Mouse (Mus musculus) midbrain, embryonic 12.5 days (tissue): ENCODE results near the gene Pik3c2b. TPM values are rescaled to one million over a fixed set of nuclear protein-coding genes. Genes with fewer than 3 reads are reported as not detected.

Source experiments
- ATAC-seq: fragments of 200-750 bp; cut with Nextera tagmentation; 2 replicates; pipeline ENCODE4 v1.8.0; 2017; ENCODE audit warnings: low read depth, moderate TSS enrichment, moderate library complexity; ENCODE audit not compliant: low FRiP score
- H3K27ac ChIP-seq: fragments of 300-500 bp; sonication (generic); replicated peaks from 2 replicates; pipeline ENCODE4 v1.5.1; 2016; ENCODE audit warnings: mild to moderate bottlenecking
- H3K27me3 ChIP-seq: fragments of 300-500 bp; sonication (generic); 2 replicates; pipeline ENCODE4 v1.6.1; 2016; ENCODE audit warnings: mild to moderate bottlenecking
- H3K36me3 ChIP-seq: fragments of 300-500 bp; sonication (generic); 2 replicates; pipeline ENCODE4 v1.6.1; 2016
- H3K4me1 ChIP-seq: fragments of 300-500 bp; sonication (generic); 2 replicates; pipeline ENCODE4 v1.6.1; 2016
- H3K4me2 ChIP-seq: fragments of 300-500 bp; sonication (generic); replicated peaks from 2 replicates; pipeline ENCODE4 v1.6.1; 2016; ENCODE audit warnings: mild to moderate bottlenecking, moderate library complexity
- H3K4me3 ChIP-seq: fragments of 300-500 bp; sonication (generic); 2 replicates; pipeline ENCODE4 v1.5.1; 2016; ENCODE audit warnings: mild to moderate bottlenecking
- H3K9ac ChIP-seq: fragments of 300-500 bp; sonication (generic); replicated peaks from 2 replicates; pipeline ENCODE4 v1.6.1; 2016; ENCODE audit warnings: mild to moderate bottlenecking, moderate library complexity
- H3K9me3 ChIP-seq: fragments of 300-500 bp; sonication (generic); 2 replicates; pipeline ENCODE4 v1.6.1; 2016; ENCODE audit warnings: mild to moderate bottlenecking
- WGBS: fragments of 180-500 bp; shearing (Covaris S2); methylation state at CpG from one replicate; pipeline ENCODE4 v1.1.7; 2016; 5-methylcytosine and 5-hydroxymethylcytosine counted together
- polyA plus RNA-seq: library from polyadenylated mRNA; unstranded; fragments of >200 nt; fragmentation: Nextera tagmentation; extraction: Ambion mirVana; gene quantifications from 2 replicates; pipeline ENCODE4 v1.2.1, GENCODE M21; 2016

Pik3c2b gene
- polyA plus RNA-seq, 1 experiment from 2014 or later = 21.3 TPM

- Histone ChIP-seq H3K36me3 (peaks cover 81% of the 10 kb centered on the region), H3K27me3 (no peaks in the 10 kb centered on the region), H3K4me3 (no peak overlapping the region), H3K4me1 (peaks cover 15% of the 10 kb centered on the region), H3K9me3 (no peaks in the 10 kb centered on the region), H3K4me2 (no peak overlapping the region), H3K27ac (peak overlapping the region; percentile 25), H3K9ac (no peak overlapping the region)
- WGBS = 44% methylated on average over 7 of the region's 7 CpGs
- ATAC-seq = peak; percentile 82
These were observed 41.9 kb downstream of the Pik3c2b start for GRCm38 (mm10) chr1:133087206-133087905.

GRCm38 (mm10) chr1:133088196-133088595 is 42.7 kb downstream of the Pik3c2b start:
- peaks cover 81% of the 10 kb centered on the region for H3K36me3 ChIP-seq
- H3K4me3 ChIP-seq = no peak overlapping the region
- H3K27ac ChIP-seq = no peak overlapping the region
- WGBS = 87% methylated on average over 10 of the region's 10 CpGs
- H3K9me3 ChIP-seq = no peaks in the 10 kb centered on the region
- no peak for ATAC-seq
- no peak overlapping the region for H3K9ac ChIP-seq
- H3K27me3 ChIP-seq = no peaks in the 10 kb centered on the region
- H3K4me1 ChIP-seq = peaks cover 15% of the 10 kb centered on the region
- no peak overlapping the region for H3K4me2 ChIP-seq

- no peak overlapping the region for H3K9ac ChIP-seq
- 85% methylated on average over 4 of the region's 4 CpGs for WGBS
- peaks cover 82% of the 10 kb centered on the region for H3K36me3 ChIP-seq
- H3K4me2 ChIP-seq = no peak overlapping the region
- H3K4me3 ChIP-seq = no peak overlapping the region
- H3K9me3 ChIP-seq = no peaks in the 10 kb centered on the region
- H3K27me3 ChIP-seq = no peaks in the 10 kb centered on the region
- no peak overlapping the region for H3K27ac ChIP-seq
- ATAC-seq = no peak
- peaks cover 9% of the 10 kb centered on the region for H3K4me1 ChIP-seq
These were observed 43.9 kb downstream of the Pik3c2b start for GRCm38 (mm10) chr1:133089415-133089814.

- peaks cover 8% of the 10 kb centered on the region for H3K4me1 ChIP-seq
- H3K27ac ChIP-seq = no peak overlapping the region
- 87% methylated on average over 6 of the region's 6 CpGs for WGBS
- H3K4me3 ChIP-seq = no peak overlapping the region
- H3K9me3 ChIP-seq = no peaks in the 10 kb centered on the region
- no peak for ATAC-seq
- H3K36me3 ChIP-seq = peaks cover 82% of the 10 kb centered on the region
- H3K27me3 ChIP-seq = no peaks in the 10 kb centered on the region
- H3K4me2 ChIP-seq = no peak overlapping the region
- no peak overlapping the region for H3K9ac ChIP-seq
These were observed 45.2 kb downstream of the Pik3c2b start for GRCm38 (mm10) chr1:133090641-133091040.

DNA sequence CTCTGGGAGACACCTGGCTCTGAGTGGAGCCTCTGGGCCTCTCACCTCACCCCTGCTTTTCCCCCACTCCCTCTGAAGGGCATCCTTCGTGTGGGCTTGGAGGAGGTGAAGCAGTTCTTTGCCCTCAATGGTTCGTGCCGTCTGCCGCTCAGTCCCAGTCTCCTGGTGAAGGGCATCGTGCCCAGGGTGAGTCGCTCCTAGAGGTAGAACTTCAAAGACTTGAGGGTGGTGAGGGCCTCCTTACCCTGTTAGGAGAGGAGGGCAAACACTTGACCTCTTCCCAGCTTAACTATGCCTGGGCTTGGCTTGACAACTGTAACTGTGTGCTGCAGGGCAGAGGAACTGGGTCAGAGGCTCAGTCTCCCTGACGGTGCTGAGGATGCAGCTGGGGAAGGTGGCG is 46.0 kb downstream of the Pik3c2b start:
- Histone ChIP-seq H3K27me3 (no peaks in the 10 kb centered on the region), H3K9me3 (no peaks in the 10 kb centered on the region), H3K9ac (no peak overlapping the region), H3K4me3 (no peak overlapping the region), H3K36me3 (peaks cover 87% of the 10 kb centered on the region), H3K4me1 (peaks cover 8% of the 10 kb centered on the region), H3K4me2 (no peak overlapping the region), H3K27ac (no peak overlapping the region)
- ATAC-seq = no peak
- 90% methylated on average over 8 of the region's 8 CpGs for WGBS

- Histone ChIP-seq H3K4me2 (no peak overlapping the region), H3K27ac (no peak overlapping the region), H3K4me3 (no peak overlapping the region), H3K27me3 (no peaks in the 10 kb centered on the region), H3K9ac (no peak overlapping the region), H3K4me1 (no peaks in the 10 kb centered on the region), H3K9me3 (no peaks in the 10 kb centered on the region), H3K36me3 (peaks cover 96% of the 10 kb centered on the region)
- ATAC-seq = no peak
- WGBS = 86% methylated on average over 7 of the region's 7 CpGs
These were observed 48.3 kb downstream of the Pik3c2b start for GRCm38 (mm10) chr1:133093719-133094118.

DNA sequence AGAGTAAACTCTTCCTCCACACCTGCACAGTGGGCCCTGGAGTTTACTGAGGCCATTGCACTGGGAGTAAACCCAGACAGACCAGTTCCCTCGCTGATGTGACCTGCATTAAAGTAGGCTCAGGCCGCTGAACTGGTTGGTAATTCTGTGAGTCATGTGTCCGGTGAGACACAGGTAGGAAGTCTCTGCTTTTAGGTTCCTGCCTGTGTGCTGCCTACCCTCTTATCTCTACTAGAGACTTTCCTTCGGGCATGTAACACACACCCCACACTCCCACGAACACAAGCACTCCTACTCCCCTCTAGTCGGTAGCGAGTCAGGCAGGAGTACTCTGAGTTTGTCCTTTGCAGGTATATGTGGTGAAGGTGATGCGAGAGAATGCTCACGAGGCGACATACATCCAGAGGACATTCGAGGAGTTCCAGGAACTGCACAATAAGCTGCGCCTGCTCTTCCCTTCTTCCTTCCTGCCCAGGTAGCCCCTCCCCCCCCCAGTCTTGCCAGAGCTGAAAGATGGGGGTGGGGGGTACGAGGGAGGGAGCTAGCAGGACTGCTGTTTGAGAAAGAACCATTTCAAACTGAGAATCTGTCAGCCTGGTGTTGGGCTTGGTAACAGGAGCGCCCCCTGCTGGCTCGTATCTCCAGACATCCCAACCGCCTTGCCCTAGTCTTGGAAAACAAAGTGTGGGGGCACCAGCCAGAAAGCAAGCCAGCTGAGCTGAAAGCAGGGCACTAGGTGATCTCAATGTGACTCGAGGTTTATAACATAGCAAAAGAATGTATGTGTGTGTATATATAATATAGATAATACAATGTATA is 55.7 kb downstream of the Pik3c2b start:
- Histone ChIP-seq H3K36me3 (peaks cover 95% of the 10 kb centered on the region), H3K9me3 (no peaks in the 10 kb centered on the region), H3K4me3 (no peak overlapping the region), H3K27ac (no peak overlapping the region), H3K4me2 (no peak overlapping the region), H3K9ac (no peak overlapping the region), H3K4me1 (peaks cover 3% of the 10 kb centered on the region; the same call in 1 of the 2 replicates), H3K27me3 (no peaks in the 10 kb centered on the region)
- ATAC-seq = 0 out of 2 replicates have a peak, but pooled peaks have one; percentile 34
- WGBS = 43% methylated on average over 17 of the region's 17 CpGs

DNA sequence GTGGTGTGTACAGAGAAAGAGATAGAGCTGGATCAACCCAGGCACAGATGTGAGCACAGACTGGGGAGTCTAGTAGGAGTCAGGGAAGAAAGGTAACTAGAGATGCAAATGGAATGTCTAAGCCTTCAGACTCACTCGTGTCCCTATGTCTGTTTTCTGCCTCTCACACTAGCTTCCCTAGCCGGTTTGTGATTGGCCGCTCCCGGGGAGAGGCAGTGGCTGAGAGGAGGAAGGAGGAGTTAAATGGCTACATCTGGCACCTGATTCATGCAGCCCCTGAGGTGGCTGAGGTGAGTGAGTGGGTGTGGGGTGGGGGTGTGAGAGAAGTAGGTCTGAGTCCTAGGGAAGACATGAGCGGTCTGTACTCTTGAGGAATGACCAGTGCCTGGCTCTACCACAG is 56.6 kb downstream of the Pik3c2b start:
- H3K9me3 ChIP-seq = no peaks in the 10 kb centered on the region

DNA sequence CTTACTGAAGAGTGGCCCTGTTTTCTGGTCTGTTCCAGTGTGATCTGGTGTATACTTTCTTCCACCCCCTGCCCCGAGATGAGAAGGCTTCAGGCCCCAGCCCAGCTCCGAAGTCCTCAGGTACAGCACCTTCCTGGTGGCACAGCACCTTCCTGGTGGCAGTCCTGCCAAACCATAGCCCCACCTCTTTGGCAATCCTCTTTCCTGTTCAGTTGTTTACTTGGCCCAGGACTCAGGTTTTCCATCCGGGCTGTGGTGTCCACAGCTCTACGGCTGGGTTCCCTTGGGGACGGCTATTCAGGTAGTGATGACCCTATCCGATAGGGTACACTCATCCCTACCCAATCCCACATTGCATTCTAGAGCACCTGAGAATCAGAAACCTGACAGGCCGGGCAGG is 57.8 kb downstream of the Pik3c2b start:
- WGBS = 94% methylated on average over 7 of the region's 7 CpGs
- H3K9ac ChIP-seq = no peak overlapping the region
- no peak overlapping the region for H3K4me3 ChIP-seq
- no peak for ATAC-seq
- no peaks in the 10 kb centered on the region for H3K27me3 ChIP-seq
- H3K4me2 ChIP-seq = no peak overlapping the region
- peaks cover 3% of the 10 kb centered on the region; the same call in 1 of the 2 replicates for H3K4me1 ChIP-seq
- H3K9me3 ChIP-seq = no peaks in the 10 kb centered on the region
- no peak overlapping the region for H3K27ac ChIP-seq
- peaks cover 88% of the 10 kb centered on the region for H3K36me3 ChIP-seq

More for the DNA sequence above, 56.6 kb downstream of the Pik3c2b start:
- Histone ChIP-seq H3K4me2 (no peak overlapping the region), H3K27me3 (no peaks in the 10 kb centered on the region), H3K9ac (no peak overlapping the region), H3K36me3 (peaks cover 95% of the 10 kb centered on the region), H3K4me1 (peaks cover 3% of the 10 kb centered on the region; the same call in 1 of the 2 replicates), H3K27ac (no peak overlapping the region), H3K4me3 (no peak overlapping the region)
- WGBS = 86% methylated on average over 5 of the region's 5 CpGs
- ATAC-seq = no peak

DNA sequence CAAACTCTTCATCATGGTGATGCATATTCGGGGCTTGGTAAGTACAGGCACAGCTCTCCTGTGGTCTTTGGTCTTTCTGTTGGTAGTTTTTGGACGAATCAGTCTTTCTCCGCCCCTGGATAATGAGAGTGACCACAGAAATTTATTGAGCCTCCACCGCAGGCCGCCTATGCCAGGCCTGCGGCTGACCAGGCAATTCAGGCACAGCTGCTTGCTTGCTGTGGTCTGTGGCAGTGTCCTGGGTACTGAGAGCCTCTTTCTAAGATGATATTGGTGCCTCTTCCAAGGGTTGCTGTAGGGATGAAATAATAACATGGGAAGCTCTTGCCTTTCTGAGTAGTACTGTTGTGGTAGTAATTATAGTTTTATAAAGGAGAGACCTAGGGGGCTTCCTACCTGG is 58.4 kb downstream of the Pik3c2b start:
- Histone ChIP-seq H3K36me3 (peaks cover 87% of the 10 kb centered on the region), H3K27ac (no peak overlapping the region), H3K27me3 (no peaks in the 10 kb centered on the region), H3K4me2 (no peak overlapping the region), H3K4me1 (peaks cover 3% of the 10 kb centered on the region; the same call in 1 of the 2 replicates), H3K9me3 (no peaks in the 10 kb centered on the region), H3K9ac (no peak overlapping the region), H3K4me3 (no peak overlapping the region)
- ATAC-seq = no peak
- 95% methylated on average over 6 of the region's 6 CpGs for WGBS

DNA sequence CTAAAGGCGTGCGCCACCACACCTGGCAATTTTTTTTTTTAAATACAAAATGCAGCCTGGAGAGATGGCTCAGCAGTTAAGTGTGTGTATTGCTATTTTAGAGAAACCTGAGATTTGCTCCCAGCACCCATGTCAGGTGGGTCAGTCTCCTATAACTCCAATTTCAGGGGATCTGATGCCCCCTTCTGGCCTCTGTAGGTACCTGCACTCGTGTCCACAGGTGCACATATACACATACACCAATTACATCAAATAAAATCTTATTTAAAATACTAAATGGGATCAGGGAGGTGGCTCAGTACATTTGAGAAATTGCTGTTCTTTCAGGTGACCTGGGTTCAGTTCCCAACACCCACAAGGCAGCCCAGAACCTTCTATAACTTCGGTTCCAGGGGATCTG is 70.6 kb downstream of the Pik3c2b start:
- Histone ChIP-seq H3K36me3 (0 out of 2 replicates have a peak, but pooled peaks cover 5% of the 10 kb centered on the region), H3K27me3 (no peaks in the 10 kb centered on the region), H3K4me1 (no peaks in the 10 kb centered on the region), H3K9me3 (no peaks in the 10 kb centered on the region), H3K4me3 (no peak overlapping the region), H3K4me2 (no peak overlapping the region), H3K27ac (no peak overlapping the region), H3K9ac (no peak overlapping the region)
- WGBS = 93% methylated on average over 4 of the region's 4 CpGs
- no peak for ATAC-seq

- WGBS = 87% methylated on average over 5 of the region's 5 CpGs
- ATAC-seq = no peak
- H3K36me3 ChIP-seq = 0 out of 2 replicates have a peak, but pooled peaks cover 5% of the 10 kb centered on the region
These were observed 72.7 kb downstream of the Pik3c2b start for GRCm38 (mm10) chr1:133118127-133118526.

More at GRCm38 (mm10) chr1:133118127-133118526, 72.7 kb downstream of the Pik3c2b start:
- H3K27ac ChIP-seq = no peak overlapping the region
- no peak overlapping the region for H3K4me3 ChIP-seq
- H3K4me1 ChIP-seq = no peaks in the 10 kb centered on the region
- H3K9me3 ChIP-seq = no peaks in the 10 kb centered on the region
- H3K4me2 ChIP-seq = no peak overlapping the region
- no peak overlapping the region for H3K9ac ChIP-seq
- no peaks in the 10 kb centered on the region for H3K27me3 ChIP-seq
